Mouse (Mus musculus): ENCODE results near the gene Cyp4f37.
"Not testable (repeated sequence)": the region's sequence is repeated elsewhere in the genome, so short reads cannot be mapped to it uniquely, and the experiment has no call there.

Cyp4f37 gene

GRCm38 (mm10) chr17:32621018-32621417 lies at the start of gene Cyp4f37:
TSS of gene Cyp4f37 (plus strand) at chr17:32621309.
- DNase-seq (ENCODE audit: low spot score) = not testable (repeated sequence)

DNA sequence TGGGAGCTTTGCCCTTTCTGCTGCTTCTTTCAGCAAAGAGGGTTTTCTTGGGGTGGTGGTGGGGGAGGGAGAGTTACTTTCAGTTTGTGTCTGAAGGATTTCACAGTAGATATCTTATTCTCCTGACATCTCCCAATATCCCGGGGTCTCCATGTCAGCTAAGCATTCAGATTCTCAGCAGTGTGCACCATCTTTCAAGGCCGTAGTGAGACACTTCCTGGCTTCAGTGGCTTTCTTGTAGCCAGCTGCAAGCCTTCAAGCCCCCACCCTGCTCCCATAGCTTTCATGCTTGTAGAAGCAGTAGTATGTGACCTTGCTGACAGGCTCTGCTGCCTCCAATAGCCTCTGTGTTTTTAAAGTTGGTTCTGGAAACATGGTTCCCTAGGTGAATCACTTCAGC lies 47.8 kb upstream of the Cyp4f37 start:
- not testable (repeated sequence) for DNase-seq (ENCODE audit: low spot score)

GRCm38 (mm10) chr17:32577496-32578186 lies 43.5 kb upstream of the Cyp4f37 start:
- no peak for DNase-seq (ENCODE audit: low spot score)

DNA sequence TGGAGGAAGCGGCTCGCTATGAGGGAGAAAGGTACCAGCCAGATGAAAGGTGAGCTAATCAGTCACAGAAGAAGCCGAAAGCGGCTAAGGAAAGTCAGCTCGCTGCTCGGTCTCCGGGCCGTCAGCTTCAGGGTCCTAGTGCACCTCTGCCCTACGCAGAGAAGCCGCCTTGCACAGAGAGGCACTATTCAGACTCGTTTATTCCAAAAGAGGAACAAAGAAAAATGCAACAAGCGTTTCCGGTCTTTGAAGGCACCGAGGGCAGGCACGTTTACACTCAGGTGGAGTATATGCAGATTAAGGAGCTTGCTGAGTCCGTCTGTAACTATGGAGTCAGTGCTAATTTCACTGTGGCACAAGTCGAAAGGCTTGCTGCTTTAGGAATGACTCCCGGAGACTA lies 24.6 kb upstream of the Cyp4f37 start:
- DNase-seq (ENCODE audit: low spot score) = no peak

DNA sequence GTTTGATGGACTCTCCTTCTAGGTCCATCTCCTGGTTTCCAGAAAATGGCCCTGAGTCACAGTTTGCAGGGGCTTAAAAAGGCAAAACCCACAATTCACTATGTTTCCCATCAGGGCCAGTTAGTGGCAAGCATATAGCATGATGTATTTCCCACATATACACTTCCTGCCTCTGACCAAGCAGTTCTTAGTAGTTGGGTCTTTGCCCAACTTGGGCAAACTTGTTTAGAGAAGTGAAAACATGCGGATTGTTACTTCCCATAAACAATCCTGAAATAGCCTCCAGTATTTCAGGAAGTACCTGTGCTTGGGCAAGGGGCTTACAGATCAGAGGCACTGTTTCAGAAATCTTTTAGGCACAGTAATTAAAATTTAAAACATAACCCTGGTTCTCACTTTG lies 13.1 kb upstream of the Cyp4f37 start:
- DNase-seq (ENCODE audit: low spot score) = no peak

DNA sequence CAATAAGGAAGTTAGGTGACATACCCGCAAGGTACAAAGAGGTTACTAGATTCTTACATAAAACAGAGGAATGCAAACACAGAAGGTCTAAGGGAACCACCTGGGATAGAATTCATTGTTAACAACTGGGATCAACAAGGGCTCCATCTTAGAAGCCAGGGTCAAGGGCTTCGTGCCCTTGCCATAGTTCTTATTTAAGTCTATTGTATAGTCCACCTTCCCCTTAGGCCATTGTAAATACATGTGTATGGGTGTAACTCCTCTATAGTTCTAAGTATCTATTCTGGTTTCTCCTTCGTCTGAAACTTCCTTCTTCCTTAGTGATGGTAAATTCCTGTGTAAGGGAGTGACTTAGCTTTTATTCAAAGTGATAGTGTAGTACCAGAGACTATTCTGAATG lies 10.9 kb upstream of the Cyp4f37 start:
- DNase-seq (ENCODE audit: low spot score) = not testable (repeated sequence)

- no peak for DNase-seq (ENCODE audit: low spot score)
Observed at GRCm38 (mm10) chr17:32610896-32611295, 10.2 kb upstream of the Cyp4f37 start.

GRCm38 (mm10) chr17:32612417-32612816 lies 8.7 kb upstream of the Cyp4f37 start:
- no peak for DNase-seq (ENCODE audit: low spot score)

GRCm38 (mm10) chr17:32617252-32617651 lies 3.9 kb upstream of the Cyp4f37 start:
- DNase-seq (ENCODE audit: low spot score) = no peak

DNA sequence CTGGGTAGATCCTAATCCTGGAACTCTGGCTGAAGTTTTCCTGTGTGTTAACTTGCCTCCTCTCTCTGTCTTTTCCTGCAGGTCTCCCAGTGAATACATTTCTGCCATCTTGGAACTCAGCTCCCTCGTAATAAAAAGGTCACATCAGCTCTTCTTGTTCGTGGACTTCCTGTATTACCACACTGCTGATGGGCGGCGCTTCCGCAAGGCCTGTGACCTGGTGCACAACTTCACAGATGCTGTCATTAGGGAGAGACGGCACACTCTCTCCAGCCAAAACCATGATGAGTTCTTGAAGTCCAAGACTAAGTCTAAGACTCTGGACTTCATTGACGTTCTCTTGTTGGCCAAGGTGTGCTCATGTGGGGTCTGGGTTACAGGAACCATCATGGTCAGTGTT lies 8.6 kb downstream of the Cyp4f37 start:
- DNase-seq (ENCODE audit: low spot score) = not testable (repeated sequence)

DNA sequence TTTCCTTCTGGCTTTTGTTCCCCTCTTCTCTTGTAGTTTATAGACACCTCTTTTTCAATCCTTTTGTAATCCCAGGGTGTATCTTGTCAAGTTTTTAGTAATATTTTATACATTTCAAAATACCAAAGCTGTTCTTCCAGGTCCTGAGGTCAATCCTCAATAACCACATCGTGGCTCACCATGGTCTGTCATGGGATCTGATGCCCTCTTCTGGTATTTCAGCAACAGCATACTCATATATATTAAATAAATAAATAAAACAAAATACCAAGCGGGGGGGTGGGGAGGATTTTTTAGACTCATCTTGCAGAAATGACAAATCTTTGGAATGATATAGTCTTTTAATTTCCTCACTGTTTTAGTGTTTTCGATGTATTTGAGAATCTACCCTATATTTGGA lies 10.8 kb downstream of the Cyp4f37 start:
- no peak for DNase-seq (ENCODE audit: low spot score)

DNA sequence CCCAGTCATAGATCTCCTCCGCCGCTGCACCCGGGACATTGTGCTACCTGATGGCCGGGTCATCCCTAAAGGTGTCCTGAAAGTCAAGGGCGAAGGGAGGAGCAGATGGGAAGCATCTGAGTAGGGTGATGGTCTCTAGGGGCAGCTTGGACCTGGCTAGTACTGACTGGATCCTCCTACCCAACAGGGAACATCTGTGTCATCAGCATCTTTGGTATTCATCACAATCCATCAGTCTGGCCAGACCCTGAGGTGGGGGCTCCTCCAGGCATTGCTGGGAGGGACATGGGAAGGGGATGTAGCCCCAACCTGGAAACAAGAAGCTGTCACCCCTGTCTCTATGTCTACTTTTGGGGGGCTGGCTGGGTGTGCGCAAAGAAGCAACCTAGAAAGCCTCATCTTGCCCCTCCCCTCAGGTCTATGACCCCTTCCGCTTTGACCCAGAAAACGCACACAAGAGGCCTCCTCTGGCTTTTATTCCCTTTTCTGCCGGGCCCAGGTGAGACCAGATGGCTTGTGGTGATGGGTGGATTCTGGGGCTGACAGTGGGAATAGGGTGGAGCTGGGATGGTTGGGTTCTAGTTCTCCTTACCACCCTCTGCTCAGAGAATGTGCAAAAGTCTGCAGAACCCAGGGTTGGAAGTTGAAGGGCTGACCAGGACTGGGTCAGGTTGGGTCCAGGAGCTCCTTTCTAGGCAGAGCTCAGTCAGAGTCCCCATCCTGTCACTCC lies 13.3 kb downstream of the Cyp4f37 start:
- DNase-seq (ENCODE audit: low spot score) = not testable (repeated sequence)

- DNase-seq (ENCODE audit: low spot score) = peak; percentile 63
Observed at GRCm38 (mm10) chr17:32634972-32635314, 13.8 kb downstream of the Cyp4f37 start.

GRCm38 (mm10) chr17:32636341-32636740 lies 15.2 kb downstream of the Cyp4f37 start:
- no peak for DNase-seq (ENCODE audit: low spot score)

GRCm38 (mm10) chr17:32637151-32637550 lies 16.0 kb downstream of the Cyp4f37 start:
- no peak for DNase-seq (ENCODE audit: low spot score)

DNA sequence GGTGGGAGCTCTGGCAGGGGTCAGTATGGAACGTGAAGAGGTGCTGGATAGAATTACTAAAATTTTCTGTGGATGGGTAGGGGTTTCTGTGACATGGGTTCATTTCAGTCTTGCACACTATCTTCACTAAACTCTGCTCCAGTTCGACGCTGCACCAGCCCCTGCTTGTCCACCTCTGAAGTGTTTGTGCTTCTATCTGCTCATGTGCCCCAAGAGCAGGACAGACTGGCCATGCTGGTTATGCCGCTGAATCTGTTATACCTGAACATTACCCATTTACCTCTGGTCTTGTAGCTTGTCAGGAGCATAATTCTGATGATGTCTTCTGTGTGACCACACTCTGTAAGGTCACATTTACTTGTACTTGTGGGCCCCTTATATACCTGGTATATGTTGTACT lies 25.5 kb downstream of the Cyp4f37 start:
- no peak for DNase-seq (ENCODE audit: low spot score)

DNA sequence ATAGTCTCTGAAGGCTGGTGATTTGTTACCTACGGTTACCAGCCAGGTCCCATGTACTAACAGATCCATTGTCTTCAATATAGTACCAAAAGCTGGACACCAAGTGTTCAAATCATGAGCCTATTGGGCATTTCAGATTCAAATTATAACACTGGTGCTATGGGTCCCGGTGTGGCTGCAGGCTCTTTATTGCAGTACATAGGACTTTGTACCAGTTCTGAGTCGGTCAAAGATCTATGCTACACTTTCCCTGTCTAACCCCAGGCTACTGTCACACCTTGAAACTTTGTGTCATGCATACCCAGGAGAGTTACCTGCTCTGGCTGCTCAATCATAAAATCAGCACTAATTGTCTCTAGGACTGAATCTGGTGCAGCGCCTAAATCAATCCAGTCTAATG lies 32.8 kb downstream of the Cyp4f37 start:
- no peak for DNase-seq (ENCODE audit: low spot score)

GRCm38 (mm10) chr17:32657041-32657440 lies 35.9 kb downstream of the Cyp4f37 start:
- DNase-seq (ENCODE audit: low spot score) = no peak

- DNase-seq (ENCODE audit: low spot score) = no peak
Observed at GRCm38 (mm10) chr17:32658246-32658645, 37.1 kb downstream of the Cyp4f37 start.

DNA sequence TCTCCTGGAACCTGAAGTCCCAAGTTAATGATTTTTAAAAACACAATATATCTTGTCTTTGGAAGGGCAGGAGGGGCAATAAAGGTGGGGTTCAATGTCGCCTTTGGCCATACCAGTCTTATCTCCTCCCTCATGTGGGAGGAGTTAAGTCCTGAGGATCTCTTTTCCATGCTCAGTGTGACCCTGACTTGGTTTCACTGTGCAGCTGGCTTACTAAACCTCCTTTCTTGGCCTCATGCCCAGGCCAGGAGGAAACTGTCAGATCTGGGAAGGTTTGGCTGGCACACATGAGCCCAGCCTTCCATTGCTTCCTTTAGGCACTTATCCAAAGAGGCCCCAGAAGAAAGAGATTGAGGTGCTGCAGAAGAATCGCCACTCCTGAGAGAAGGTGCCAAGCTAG lies 37.6 kb downstream of the Cyp4f37 start, which contains the start of gene Cyp4f40:
TSS of gene Cyp4f40 (plus strand) at position 189 of the 400 bp plus-strand sequence.
- DNase-seq (ENCODE audit: low spot score) = no peak

- no peak for DNase-seq (ENCODE audit: low spot score)
Observed at GRCm38 (mm10) chr17:32673976-32674375, 52.9 kb downstream of the Cyp4f37 start.

GRCm38 (mm10) chr17:32676040-32676635 lies 55.0 kb downstream of the Cyp4f37 start:
- no peak for DNase-seq (ENCODE audit: low spot score)

DNA sequence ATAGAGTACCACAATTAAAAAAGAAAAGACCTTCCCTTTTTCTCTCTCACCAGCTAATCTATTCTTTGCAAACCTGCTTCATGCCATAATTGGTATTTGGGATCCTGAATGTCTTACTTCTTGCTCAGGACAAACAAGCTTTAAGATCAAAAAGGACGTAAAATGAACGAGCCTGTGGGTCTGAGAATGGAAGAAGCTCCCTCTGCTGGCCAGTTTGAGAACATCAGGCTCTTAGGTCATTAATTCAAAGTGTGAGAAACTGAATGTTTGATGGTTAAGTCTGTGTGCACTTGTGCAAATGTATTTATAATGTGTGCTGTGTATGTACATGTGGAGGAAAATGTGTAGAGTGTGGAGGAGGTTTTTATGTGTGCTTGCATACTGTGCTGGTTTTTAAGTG lies 59.3 kb downstream of the Cyp4f37 start:
- DNase-seq (ENCODE audit: low spot score) = no peak

Measured in yolk sac, embryonic 10.5 days (tissue).